Mouse (Mus musculus): ENCODE measurements around the gene Samd3.

The Samd3 gene

DNA sequence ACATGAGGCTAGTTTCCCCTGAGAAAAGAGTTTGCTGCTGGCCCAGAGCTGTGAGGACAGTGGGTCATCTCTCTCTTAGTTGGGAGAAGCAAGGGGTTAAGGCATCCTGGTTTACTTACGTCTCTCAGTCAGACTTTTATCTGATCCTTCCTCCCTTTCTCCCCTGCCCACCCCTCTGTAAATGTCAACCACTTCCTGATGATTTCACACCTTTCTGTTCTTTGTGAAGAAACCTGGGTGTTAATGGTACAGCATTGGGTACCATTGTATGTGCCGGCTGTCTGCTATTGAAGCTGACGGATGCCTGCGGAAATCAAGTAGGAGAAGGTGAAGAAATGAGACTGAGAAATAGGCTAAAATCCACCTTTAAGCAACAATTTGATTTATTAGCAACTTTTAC lies at the start of gene Samd3:
Gene Samd3, plus strand, starts transcription at position 220 of the 400 bp plus-strand sequence.
- no peak for DNase-seq (ENCODE audit: low read depth, low spot score)

DNA sequence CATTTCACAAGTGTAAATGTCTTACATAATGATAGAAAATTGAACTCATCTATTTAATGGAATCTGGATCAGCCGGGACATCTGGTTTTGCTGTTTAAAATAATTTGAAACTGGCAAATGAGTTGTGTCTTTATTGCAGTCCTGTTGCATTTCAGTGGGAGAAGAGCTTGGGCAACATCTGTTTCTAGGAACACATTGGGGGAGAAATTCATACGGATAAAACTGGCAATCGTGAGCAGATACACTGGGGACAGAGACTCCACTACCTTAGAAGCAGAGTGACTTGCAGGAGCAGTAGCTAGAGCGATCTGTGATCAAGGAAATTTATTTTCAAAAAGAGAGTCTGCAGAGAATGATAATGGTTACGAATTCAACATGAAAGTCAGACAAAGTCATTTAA lies 44.2 kb upstream of the Samd3 start:
- no peak for DNase-seq (ENCODE audit: low read depth, low spot score)

DNA sequence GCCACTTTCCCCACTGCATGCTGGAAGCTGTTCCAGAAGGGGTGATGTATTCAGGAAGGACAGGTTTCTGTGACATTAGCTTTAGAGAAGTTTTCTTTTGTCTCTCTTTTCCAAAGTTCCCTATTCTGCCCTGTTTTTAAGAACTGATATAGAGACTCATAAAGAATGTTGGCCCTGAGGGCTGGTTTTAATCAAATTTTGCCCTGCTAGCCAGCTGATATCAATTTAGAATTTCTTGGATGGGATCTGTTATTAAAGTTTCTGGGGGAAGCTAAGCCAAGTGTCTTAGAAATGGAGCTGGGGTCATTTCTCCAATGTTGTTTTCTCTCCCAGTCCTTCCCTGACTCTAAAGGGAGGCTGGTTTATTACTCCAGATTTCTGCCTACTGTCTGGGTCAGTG lies 38.7 kb upstream of the Samd3 start:
- peak; percentile 23 for DNase-seq (ENCODE audit: low read depth, low spot score)

DNA sequence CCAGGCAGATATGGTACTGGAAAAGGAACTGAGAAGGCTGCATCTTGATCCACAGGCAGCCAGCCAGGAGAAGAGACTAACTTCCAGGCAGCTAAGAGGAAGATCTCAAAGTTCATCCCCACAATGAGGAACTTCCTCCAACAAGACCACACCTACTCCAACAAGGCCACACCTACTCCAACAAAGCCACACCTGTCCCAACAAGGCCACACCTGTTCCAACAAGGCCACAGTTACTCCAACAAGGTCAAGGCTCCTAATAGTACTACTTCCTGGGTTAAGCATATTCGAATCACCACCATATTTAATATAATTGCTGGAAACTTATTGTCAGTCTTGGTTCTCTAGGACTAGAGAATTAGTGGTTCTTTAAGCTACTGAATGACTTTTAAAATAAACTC lies 34.6 kb upstream of the Samd3 start:
- no peak for DNase-seq (ENCODE audit: low read depth, low spot score)

DNA sequence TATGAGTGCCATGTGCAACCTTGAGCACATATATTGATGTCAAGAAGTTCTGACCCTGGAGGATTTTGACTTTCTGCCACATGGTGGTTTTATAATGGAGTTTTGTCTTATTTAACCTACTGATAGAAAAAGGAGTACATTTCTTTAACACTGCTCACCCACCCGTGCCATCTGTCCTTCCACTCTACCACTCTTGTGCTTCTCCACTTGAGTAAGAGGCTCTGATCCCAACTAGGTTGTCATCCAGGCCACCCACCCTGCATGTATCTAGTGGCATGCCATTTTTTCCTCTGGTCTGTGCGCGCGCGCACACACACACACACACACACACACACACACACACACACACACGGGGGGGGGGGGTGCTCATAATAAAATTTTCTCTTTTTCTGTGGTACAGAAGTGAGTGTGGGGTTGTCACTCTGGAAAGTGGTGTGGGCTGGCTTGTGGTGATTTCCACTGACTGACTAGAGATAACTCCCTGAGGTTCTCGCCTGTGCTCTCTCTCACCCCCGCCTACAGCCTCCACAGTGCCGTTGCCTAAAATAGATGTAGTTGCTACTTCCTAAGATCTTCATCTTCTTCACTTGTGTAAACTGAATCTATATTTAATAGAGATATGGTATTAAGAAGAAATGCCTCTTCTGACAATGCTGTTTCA lies 26.7 kb upstream of the Samd3 start:
- no peak for DNase-seq (ENCODE audit: low read depth, low spot score)

DNA sequence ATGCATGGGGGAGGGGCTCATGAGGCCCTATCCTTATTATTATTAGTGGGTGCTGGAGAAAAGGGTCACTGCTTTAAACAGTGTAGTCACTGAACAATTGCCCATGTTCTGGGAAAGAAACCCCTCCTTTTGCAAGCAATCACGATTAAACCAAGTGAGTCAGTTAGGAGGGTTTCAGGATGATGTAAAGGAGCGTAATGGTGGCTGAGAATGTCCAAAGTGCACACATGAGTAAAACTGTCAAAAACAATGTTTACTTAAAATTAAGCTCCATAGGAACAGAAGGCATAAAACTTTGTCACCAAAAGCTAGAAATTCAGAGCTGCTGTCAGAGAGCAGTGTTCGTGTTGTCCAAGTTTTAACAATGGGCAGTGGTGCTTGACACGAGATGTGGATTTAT lies 8.8 kb upstream of the Samd3 start:
- no peak for DNase-seq (ENCODE audit: low read depth, low spot score)

DNA sequence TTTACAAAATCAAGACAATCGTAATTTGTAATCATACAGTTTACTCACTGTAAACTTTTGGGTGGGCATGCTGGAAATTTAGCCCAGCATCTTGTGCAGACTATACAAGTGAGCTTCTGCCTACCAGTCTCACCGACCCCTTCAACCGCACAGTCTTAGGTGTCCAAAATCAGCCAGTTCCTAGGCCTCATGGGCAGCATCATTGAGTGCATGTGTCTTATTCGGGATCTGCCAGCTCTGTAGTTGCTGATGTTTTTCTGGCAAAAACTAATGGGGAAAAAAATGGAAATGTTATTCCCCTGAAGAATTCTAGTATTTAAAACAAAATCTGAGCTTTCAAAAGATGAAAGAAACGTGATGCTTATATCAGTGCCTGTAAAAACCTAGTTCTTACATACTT lies 3.3 kb upstream of the Samd3 start:
- no peak for DNase-seq (ENCODE audit: low read depth, low spot score)

DNA sequence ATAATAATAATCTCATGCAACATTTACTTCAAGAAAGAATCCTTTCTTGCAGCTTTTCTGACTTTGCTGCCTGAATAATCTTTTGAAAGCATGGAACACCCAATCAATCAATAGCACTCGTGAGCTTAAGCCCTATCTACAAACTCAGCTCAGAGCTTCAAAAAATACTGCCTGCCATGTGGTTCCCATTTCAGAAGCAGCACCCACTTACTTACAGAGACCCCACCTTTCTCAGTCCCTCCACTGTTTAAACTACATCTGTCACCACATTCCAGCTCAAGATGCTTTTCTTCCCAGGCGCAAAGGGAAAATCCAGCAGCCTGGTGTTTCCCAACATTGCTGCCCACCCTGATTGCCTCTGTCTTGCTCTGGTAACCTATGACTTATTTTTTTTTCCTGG lies 2.8 kb upstream of the Samd3 start:
- DNase-seq (ENCODE audit: low read depth, low spot score) = peak; percentile 69

DNA sequence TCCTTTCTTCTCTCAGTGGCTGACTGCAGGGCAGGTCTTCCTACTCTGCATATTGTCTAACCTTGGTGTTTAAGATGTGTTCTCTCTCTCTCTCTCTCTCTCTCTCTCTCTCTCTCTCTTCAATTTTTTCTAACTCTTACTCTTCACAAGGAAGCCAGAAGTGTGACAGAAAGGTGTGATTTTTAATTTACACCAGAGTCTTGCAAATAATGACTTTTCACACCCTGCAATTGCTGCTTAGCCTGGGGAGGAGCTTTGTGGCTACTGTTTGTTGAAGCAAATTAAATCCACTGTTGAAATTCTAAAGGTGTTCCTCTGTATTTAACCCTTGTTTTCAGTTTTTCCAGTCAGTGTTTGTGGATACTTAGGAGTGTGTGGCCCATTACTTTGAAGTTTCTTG lies 1.3 kb upstream of the Samd3 start:
- DNase-seq (ENCODE audit: low read depth, low spot score) = no peak

DNA sequence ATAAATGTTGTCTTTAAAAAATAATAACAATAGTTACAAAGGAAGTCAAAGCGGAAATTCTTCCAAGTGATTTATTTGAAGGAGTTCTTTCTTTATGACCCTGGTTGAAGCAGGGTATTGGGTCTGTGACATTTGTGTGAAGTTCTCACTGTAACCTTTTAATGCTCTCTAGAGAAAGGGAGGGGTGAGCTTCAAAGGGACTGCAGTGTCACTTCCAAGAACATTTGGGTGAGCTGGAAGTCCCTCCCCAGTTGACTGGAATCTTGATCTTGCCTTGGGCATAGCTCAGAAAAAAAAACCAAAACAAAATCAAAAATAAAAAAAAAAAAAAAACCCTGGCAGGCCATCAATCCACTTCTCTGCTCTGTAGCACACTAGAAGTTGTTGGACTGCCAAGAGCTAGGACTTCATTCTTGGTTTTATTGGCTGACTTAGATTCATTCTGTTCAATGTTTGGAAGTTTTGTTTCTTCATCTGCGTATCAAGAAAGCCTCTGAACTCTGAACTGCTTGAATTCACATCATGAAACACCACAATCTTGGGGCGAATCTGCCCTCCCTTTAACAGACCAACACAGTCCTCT lies 2.7 kb downstream of the Samd3 start:
- DNase-seq (ENCODE audit: low read depth, low spot score) = no peak

DNA sequence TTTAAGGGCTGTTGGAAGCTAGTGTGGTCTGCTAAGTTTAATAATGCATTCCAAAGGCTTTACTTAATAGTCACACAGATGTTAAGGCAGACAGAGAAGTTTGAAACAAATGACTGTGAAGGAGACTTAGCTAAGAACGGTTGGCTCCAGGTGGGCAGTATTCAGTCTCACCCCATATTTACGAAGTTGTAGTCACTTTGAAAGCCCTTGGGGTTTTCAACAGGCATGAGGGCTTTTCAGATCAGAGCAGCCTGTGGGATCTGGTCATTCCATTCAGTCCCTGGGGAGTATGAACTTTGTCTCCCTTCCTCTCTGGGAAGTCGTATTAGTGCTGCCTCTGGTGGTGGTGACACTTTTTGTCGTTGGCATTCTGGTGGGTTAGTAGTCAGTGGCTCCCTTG lies 9.1 kb downstream of the Samd3 start:
- no peak for DNase-seq (ENCODE audit: low read depth, low spot score)

DNA sequence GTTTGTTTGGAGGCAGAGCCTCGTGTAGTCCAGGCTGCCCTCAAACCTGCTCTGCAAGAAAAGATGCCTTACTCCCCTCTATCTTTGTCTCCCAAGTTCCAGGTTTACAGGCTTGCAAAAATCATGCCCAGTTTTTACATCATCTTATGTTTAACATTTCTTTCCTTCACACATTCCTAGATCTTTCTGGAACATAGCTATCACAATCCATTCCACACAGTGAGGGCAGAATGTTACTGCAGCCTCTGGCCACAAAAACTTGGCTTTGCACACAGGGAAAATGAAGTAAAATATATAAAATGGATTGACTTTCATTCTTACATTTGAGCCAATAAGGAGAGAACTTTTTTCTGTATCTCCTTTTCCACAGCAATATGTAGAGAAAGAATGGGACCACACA lies 9.6 kb downstream of the Samd3 start:
- DNase-seq (ENCODE audit: low read depth, low spot score) = no peak

DNA sequence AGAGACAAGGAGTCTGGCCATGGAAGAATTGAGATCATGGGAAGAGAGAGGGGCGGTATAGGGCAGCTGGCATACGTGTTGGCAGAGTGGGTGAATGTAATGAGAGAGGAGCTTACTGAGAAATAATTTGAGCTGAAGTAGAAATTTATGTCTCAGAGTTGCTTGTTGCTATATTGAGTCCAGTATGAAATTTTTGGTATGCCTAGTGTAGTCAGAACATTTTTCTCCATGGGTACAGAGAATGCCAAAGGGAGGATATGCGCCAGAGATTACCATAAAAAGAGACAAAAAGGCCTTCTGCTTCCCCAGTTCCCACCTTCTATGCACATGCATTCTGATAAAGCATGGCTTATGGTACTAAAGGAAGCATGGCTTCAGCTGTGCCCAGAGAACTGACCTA lies 13.7 kb downstream of the Samd3 start:
- DNase-seq (ENCODE audit: low read depth, low spot score) = no peak

DNA sequence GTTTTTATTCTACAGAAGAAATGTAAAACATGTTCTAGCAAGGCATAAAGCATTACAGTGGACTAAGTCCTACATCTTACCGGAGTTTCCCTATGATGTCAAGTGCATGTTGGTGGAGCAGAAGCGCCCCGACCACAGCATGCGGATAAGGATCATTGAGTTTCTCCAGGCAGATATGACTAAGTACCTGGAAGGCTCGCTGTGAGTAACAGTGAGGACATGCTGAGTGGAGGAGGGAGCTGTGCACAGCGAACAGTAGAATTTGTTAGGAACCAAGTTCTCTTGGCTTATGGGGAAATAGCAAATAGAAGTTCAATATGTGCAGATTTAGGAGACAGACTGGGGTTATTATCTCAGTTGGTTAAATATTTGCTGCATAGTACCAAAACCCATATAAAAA lies 15.0 kb downstream of the Samd3 start:
- no peak for DNase-seq (ENCODE audit: low read depth, low spot score)

DNA sequence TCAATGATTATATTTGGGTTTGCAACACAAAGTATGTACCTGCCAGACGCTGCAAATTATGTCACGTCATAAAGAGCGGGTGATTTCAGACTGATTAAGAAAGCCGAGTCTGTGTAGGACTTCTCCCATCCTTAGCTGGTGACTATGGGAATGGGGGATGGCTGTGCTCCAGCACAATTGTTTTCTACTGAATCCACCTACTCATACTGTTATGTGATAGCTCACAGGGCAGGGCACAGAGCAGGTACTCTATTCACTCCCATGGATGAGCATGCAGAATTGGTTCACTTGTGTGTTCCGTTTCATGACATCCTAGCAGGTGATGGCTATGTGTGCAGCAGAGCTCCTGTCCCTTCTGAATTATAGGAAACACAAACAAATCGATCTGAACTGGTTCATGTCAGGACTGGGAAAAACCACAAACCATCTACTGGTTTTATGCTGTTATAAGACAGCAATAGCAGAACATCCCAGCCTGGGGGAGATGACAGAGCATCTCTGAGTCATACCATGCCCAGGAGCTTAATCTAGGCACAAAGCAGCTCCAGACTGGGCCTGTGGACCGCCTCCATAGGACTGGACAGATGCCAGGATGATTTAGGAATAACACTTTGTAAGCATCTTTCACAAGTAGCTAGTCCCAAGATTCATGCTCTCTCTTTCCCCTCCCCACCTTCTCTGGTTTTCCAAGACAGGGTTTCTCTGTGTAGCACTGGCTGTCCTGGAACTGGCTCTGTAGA lies 20.1 kb downstream of the Samd3 start:
- DNase-seq (ENCODE audit: low read depth, low spot score) = no peak

DNA sequence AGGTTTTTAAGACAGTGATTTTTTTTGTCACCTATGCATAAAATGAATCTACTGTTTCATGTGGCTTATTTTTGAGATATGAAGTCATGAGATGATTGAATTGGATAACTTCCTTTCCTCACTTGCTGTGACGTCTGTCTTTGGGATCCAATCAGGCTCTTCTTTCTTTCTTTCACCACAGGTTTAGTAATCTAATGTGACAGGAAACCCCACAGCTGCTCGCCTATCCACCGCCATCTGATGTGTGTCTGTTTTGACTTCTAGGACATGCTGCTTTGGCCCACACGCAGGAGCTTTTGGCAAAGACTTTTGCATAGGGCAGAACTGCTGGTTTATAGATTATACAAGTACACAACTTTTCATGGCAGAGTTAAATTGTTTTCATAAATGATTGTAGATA lies 30.4 kb downstream of the Samd3 start:
- no peak for DNase-seq (ENCODE audit: low read depth, low spot score)

DNA sequence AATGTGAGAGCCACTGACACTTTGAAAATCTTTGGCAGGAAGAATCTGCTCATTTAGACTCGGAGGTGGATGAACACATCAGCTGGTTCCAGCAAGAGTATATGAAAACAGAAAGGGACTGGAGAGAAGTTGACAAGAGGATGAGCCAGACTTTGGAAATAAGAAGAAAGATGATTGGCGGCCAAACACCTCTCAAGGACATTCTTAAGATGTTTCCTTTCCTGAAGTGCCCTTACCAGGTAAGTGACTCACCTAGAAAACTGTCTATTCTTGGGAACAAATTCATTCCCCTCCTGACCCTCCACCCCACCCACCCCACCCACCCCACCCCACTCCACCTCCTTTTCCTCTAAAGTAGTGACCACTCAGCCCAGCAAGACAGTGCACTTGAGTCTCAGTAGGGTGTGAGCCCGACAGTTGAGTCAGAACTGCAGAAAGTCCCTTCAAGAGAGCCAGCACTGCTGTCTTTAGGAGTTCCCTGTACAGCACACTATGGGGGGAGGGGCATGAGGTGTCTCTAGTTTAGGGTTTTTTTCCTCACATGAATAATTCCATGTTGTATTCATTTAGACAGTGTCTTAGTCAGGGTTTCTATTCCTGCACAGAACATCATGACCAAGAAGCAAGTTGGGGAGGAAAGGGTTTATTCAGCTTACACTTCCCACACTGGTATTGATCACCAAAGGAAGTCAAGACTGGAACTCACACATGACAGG lies 34.4 kb downstream of the Samd3 start:
- no peak for DNase-seq (ENCODE audit: low read depth, low spot score)

DNA sequence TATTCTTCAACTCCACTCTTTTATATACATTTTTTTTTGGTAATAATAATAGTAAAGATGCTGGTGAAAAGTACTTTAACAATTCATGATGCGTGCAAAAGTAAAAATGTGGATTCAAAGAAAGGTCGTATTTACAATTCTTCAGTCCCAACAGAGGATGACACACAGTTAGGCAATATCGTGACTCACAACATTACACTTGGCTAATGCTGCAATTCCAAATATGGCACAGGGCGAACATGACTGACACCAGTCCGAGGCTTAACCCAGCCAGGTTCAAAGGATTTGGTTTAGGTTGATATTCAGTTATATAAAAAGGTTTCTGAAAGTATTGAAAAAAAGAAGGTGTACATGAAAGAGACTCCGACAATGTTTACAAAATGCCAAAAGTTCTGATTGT lies 45.9 kb downstream of the Samd3 start:
- DNase-seq (ENCODE audit: low read depth, low spot score) = no peak

DNA sequence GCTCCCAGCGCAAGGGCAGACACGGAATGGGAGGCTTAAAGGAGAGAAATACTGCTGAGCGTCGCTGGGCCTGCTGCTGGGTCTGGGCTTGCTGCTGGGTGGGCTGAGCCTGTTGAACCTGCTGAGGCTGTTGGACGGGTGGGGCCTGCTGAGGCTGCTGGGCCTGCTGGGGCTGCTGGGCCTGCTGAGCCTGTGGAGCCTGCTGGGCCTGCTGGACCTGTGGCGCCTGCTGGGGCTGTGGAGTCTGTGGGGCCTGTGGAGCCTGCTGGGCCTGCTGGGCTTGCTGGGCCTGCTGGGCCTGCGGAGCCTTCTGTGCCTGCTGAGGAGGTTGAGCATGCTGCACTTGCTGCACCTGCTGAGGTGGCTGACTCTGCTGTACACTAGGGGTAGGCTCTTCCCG lies 50.5 kb downstream of the Samd3 start:
- no peak for DNase-seq (ENCODE audit: low read depth, low spot score)

DNA sequence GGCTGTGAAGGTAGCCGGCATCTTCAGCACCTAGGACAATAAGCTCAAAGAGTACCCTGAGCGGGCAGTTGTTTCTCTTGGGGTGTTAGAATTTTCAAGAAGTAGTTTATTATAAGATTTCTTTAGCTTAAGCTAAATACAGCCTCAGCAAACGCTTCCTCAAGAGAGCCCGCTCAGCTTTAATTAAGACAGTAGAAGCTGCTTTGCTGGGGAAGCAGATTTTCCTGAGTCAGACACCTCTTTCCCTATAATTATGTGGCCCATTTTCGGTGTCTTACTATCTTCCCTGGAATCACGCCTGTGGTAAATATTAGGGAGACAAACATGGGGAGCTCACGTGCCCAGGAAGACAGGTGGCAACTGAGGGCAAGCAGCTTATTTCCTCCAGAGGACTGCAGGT lies 57.6 kb downstream of the Samd3 start:
- DNase-seq (ENCODE audit: low read depth, low spot score) = no peak

DNA sequence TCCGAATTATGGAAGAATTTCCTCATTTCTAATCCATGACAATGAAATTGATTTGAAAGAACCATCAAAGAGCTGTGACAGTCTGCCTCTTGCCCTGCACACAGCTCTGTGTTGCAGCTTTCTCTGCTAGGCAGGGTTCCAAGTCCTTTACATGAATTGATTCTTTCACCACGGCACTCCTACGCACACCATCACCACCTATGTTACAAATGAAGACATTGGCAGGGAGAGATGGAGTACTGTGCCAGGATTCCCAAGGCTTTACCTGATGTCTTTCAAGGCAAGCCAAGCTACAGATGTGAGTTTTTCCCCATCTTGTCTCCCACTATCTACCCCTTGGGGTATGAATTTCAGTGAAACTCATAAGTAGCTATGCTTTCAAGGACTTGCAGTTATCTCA lies 67.7 kb downstream of the Samd3 start:
- no peak for DNase-seq (ENCODE audit: low read depth, low spot score)

DNA sequence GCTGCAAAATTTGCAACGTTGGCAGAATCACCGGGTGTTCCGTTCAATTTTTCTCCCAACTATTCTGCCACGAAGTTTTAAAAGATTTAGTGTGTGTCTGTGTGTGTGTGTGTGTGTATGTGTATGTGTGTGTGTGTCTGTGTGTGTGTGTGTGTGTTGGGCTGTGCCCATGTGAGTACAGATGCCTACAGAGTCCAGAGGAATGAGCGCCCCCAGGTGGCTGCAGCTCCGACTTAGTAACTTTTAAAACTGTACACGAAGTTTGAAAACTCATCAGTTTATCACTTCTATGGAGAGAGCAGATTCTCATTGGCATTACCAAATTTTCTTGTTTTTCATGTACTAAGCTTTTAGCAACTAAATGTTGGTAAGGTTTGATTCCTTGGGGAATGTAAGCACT lies 68.1 kb downstream of the Samd3 start:
- no peak for DNase-seq (ENCODE audit: low read depth, low spot score)

DNA sequence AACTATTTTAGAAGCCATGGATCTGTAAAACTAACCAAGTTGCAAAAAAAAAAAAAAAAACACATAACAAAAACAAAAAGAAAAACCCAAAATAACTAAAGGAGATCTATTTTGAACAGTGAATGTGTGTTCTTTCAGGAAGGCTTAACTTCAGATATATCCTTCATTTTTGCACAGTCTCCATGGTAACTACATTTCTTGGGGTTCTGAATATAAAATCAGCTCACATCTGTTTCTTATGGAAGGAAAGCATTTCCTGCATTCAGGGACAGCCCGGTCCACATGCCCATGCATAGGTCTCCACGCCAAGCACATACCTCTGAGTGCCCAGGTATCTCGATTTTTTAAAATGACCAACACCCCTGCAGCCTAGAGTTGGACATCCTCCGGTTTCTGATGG lies 72.8 kb downstream of the Samd3 start:
- DNase-seq (ENCODE audit: low read depth, low spot score) = no peak

All from forelimb bud, embryonic 11.5 days (tissue).